Mouse (Mus musculus): Measurements from ENCODE around the gene Egfl6. TPM values are rescaled to one million over a fixed set of nuclear protein-coding genes. Genes with fewer than 3 reads are reported as not detected.
A peak's percentile ranks its signal among the peaks of the same experiment; 100 is the strongest.

Gene Egfl6
- polyA plus RNA-seq, 1 experiment, result 0.16 TPM

DNA sequence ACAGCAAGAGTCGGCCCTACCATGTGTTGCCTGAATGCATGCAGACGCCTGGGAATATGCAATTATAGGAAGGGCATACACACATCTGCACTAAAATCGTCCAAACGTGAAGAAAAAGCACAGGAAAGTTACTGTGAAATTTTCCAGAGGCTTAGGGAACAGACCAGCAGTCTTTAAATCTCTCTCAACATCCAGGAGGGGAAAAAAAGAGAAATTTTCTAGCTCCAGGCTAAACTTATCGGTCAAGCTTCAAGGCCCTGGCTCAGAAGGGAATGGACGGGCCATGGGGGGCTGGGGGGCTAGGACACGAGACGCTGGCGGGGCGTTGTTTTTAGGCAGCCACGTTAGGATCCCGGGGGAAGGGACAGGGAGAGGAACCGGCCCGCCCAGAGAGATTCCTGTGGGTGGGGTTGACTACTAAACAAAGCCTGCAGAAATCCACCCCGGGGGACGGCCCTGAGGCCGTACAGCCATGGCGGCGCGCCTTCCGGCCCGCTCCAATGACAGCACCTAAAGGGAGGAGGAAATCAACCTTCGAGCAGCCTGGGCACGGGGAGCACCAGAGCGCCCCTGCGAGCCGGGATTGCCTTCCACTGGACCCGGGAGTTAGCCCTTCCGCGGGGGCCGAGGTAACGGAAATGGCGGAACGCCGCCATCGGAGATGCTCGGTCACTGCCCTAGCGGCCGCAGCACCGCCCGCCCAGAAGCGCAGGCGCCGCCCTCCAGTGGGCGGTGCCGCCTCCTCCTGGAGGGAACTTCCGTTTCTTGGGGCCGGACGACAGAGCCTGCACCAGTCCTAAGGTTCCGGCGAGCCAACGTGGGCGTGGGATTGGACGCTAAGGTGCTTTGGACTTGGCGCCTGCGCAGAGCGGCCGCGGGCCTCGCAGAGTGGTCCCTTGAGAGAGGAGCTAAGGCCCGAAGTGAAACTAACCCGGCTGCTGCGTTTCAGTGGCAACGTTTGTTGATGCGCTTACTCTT is 75.5 kb downstream of the Egfl6 start:
- 27% methylated on average over 65 of the region's 65 CpGs for WGBS
- H3K36me3 ChIP-seq (ENCODE audit: control insufficient read depth, insufficient read depth, low read length), result no peaks in the 10 kb centered on the region
- H3K4me3 ChIP-seq (ENCODE audit: extremely low read depth, insufficient read depth, insufficient read length), result peak overlapping the region; percentile 98
- DNase-seq (ENCODE audit: low read depth in 1 of 2, low spot score in 2 of 2), result peak; percentile 90 to 91
- H3K27ac ChIP-seq (ENCODE audit: insufficient read depth, low read length), result peak overlapping the region; percentile 99
- H3K4me1 ChIP-seq (ENCODE audit: control insufficient read depth, insufficient read depth, insufficient read length), result no peaks in the 10 kb centered on the region
- TF ChIP-seq CTCF (IDR thresholded peaks at IDR 0.05; ENCODE audit: extremely low read depth, insufficient read depth, insufficient read length, insufficient replicate concordance), result no peak
- peak; percentile 38; the same call in 1 of the 2 replicates for TF ChIP-seq POLR2A (IDR thresholded peaks at IDR 0.05; ENCODE audit: low read depth, low read length)
- no peaks in the 10 kb centered on the region for H3K27me3 ChIP-seq (ENCODE audit: control insufficient read depth, insufficient read depth, low read length)

DNA sequence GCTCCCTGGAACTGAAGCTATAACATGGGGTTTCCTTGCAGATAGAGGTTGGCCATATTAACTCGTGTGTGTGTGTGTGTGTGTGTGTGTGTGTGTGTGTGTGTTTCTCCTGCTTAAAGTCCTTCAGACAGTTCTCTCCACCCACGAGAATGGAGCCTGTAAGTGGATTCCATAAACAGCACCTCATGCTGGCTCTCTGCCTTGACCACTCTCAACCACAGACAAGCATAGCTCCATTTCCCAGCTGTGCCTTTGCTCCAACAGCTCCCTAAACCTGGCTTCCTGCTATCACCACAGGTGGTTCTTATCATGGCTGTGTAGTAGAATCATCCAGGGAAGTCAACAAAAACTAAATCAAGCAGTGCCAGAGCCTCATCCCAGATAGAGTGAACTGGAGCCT is 81.1 kb downstream of the Egfl6 start:
- WGBS, result 61% methylated on average over 2 of the region's 2 CpGs
- Histone ChIP-seq H3K4me3 (ENCODE audit: extremely low read depth, insufficient read depth, insufficient read length) (no peak overlapping the region), H3K27me3 (ENCODE audit: control insufficient read depth, insufficient read depth, low read length) (no peaks in the 10 kb centered on the region), H3K4me1 (ENCODE audit: control insufficient read depth, insufficient read depth, insufficient read length) (no peaks in the 10 kb centered on the region), H3K36me3 (ENCODE audit: control insufficient read depth, insufficient read depth, low read length) (peaks cover 5% of the 10 kb centered on the region; the same call in 1 of the 2 replicates), H3K27ac (ENCODE audit: insufficient read depth, low read length) (no peak overlapping the region)
- DNase-seq (ENCODE audit: low read depth in 1 of 2, low spot score in 2 of 2), result no peak
- TF ChIP-seq POLR2A (IDR thresholded peaks at IDR 0.05; ENCODE audit: low read depth, low read length), result no peak

- Histone ChIP-seq H3K36me3 (ENCODE audit: control insufficient read depth, insufficient read depth, low read length) (peaks cover 5% of the 10 kb centered on the region; the same call in 1 of the 2 replicates), H3K4me1 (ENCODE audit: control insufficient read depth, insufficient read depth, insufficient read length) (no peaks in the 10 kb centered on the region), H3K27me3 (ENCODE audit: control insufficient read depth, insufficient read depth, low read length) (no peaks in the 10 kb centered on the region), H3K27ac (ENCODE audit: insufficient read depth, low read length) (no peak overlapping the region), H3K4me3 (ENCODE audit: extremely low read depth, insufficient read depth, insufficient read length) (no peak overlapping the region)
- no peak for DNase-seq (ENCODE audit: low read depth in 1 of 2, low spot score in 2 of 2)
- no peak for TF ChIP-seq CTCF (IDR thresholded peaks at IDR 0.05; ENCODE audit: extremely low read depth, insufficient read depth, insufficient read length, insufficient replicate concordance)
- TF ChIP-seq POLR2A (IDR thresholded peaks at IDR 0.05; ENCODE audit: low read depth, low read length), result no peak
- WGBS, result 69% methylated on average over 1 of the region's 1 CpGs
These were observed 85.9 kb downstream of the Egfl6 start for GRCm38 (mm10) chrX:166499496-166500190.

- no peak for DNase-seq (ENCODE audit: low read depth in 1 of 2, low spot score in 2 of 2)
- 54% methylated on average over 4 of the region's 4 CpGs for WGBS
- H3K4me1 ChIP-seq (ENCODE audit: control insufficient read depth, insufficient read depth, insufficient read length), result no peaks in the 10 kb centered on the region
These were observed 87.7 kb downstream of the Egfl6 start for GRCm38 (mm10) chrX:166497771-166498170.

GRCm38 (mm10) chrX:166495052-166495451 is 90.5 kb downstream of the Egfl6 start:
- no peak for DNase-seq (ENCODE audit: low read depth in 1 of 2, low spot score in 2 of 2)
- H3K27me3 ChIP-seq (ENCODE audit: control insufficient read depth, insufficient read depth, low read length), result no peaks in the 10 kb centered on the region
- no peak overlapping the region for H3K27ac ChIP-seq (ENCODE audit: insufficient read depth, low read length)
- 96% methylated on average over 2 of the region's 2 CpGs for WGBS
- H3K4me3 ChIP-seq (ENCODE audit: extremely low read depth, insufficient read depth, insufficient read length), result no peak overlapping the region
- TF ChIP-seq POLR2A (IDR thresholded peaks at IDR 0.05; ENCODE audit: low read depth, low read length), result no peak
- no peak for TF ChIP-seq CTCF (IDR thresholded peaks at IDR 0.05; ENCODE audit: extremely low read depth, insufficient read depth, insufficient read length, insufficient replicate concordance)
- H3K36me3 ChIP-seq (ENCODE audit: control insufficient read depth, insufficient read depth, low read length), result no peaks in the 10 kb centered on the region
- no peaks in the 10 kb centered on the region for H3K4me1 ChIP-seq (ENCODE audit: control insufficient read depth, insufficient read depth, insufficient read length)

More at GRCm38 (mm10) chrX:166497771-166498170, 87.7 kb downstream of the Egfl6 start:
- Histone ChIP-seq H3K27me3 (ENCODE audit: control insufficient read depth, insufficient read depth, low read length) (no peaks in the 10 kb centered on the region), H3K27ac (ENCODE audit: insufficient read depth, low read length) (no peak overlapping the region), H3K36me3 (ENCODE audit: control insufficient read depth, insufficient read depth, low read length) (peaks cover 1% of the 10 kb centered on the region; the same call in 1 of the 2 replicates), H3K4me3 (ENCODE audit: extremely low read depth, insufficient read depth, insufficient read length) (no peak overlapping the region)
- TF ChIP-seq POLR2A (IDR thresholded peaks at IDR 0.05; ENCODE audit: low read depth, low read length), result no peak
- no peak for TF ChIP-seq CTCF (IDR thresholded peaks at IDR 0.05; ENCODE audit: extremely low read depth, insufficient read depth, insufficient read length, insufficient replicate concordance)

DNA sequence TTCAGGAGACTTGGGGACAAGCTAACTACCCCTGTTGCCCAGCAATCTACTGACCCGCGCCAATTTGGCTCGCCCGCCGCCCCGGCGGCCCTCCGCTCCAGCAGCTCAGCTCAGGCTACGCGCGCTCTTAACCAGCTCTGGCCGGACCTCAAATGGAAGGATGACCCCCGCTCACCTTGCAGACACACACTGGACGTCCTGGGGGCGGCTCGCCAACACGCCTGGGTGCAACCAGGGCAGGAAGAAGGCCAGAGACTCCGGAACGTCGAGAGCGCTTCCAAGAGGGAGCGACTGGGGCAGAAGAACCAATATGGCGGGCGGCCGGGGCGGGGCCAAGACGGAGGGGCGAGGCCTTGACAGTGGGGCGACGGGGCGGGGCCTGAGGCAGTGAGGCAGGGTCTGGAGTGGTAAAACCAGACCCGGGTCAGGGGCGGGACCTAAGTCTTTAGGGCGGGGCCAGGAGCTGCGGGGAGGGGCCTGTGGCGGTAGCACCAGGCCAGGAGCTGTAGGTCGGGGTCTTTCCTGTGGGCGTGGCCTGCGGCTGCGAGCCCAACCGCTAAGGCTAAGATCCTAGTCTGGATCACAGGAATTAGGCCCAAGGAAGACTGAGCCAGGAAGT is 106.0 kb downstream of the Egfl6 start, which contains the start of gene Rab9:
Gene Rab9, minus strand, starts transcription at position 503 of the 619 bp plus-strand sequence.
- WGBS, result 23% methylated on average over 41 of the region's 41 CpGs
- H3K27ac ChIP-seq (ENCODE audit: insufficient read depth, low read length), result peak within 1 kb of the TSS; percentile 78
- H3K4me1 ChIP-seq (ENCODE audit: control insufficient read depth, insufficient read depth, insufficient read length), result no peaks in the 10 kb centered on the region; the same call in 1 of the 2 replicates
- TF ChIP-seq CTCF (IDR thresholded peaks at IDR 0.05; ENCODE audit: extremely low read depth, insufficient read depth, insufficient read length, insufficient replicate concordance) (no peak), POLR2A (IDR thresholded peaks at IDR 0.05; ENCODE audit: low read depth, low read length) (no peak)
- peak; percentile 68 to 91 for DNase-seq (ENCODE audit: low read depth in 1 of 2, low spot score in 2 of 2)
- peak within 1 kb of the TSS; percentile 98 for H3K4me3 ChIP-seq (ENCODE audit: extremely low read depth, insufficient read depth, insufficient read length)
- no peaks in the 10 kb centered on the region for H3K27me3 ChIP-seq (ENCODE audit: control insufficient read depth, insufficient read depth, low read length)
- no peaks in the 10 kb centered on the region; the same call in 1 of the 2 replicates for H3K36me3 ChIP-seq (ENCODE audit: control insufficient read depth, insufficient read depth, low read length)

All from spleen, adult 2 months (tissue).